Mouse (Mus musculus): ENCODE data around the gene Cyp24a1.

DNA sequence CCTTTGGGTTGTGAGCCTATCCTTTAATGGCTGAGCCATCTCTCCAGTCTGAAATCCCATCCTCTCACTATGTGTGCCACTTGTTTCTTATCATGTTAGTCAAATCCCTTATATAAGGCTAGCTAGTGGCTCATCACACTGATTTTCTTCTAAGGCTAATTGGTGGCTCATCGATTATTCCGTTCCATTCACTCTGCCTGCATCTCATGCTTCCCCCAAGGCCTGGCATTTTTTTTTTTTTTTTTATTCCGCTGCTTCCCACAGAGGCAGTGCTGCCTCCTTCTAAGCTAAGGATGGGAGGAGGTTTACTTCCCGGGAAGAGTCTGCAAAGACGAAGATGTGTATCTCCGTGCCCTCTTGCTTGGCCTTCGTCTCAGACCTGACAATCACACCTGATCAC, 9.7 kb downstream of the Cyp24a1 start:
- no peak for TF ChIP-seq CTCF (IDR thresholded peaks at IDR 0.05; ENCODE audit: insufficient read depth, low read depth, low read length)
- no peak for TF ChIP-seq POLR2A (IDR thresholded peaks at IDR 0.05; ENCODE audit: insufficient read depth, low read depth, low read length)

Data from olfactory bulb, adult 2 months (tissue).